Mouse (Mus musculus): Measurements from ENCODE around the gene Adam6b. TPM values are rescaled to one million over a fixed set of nuclear protein-coding genes. Genes with fewer than 3 reads are reported as not detected.
"Not testable (repeated sequence)": the region's sequence is repeated elsewhere in the genome, so short reads cannot be mapped to it uniquely, and the experiment has no call there.

Adam6b gene
- total RNA-seq (2021) = not detected
- long read RNA-seq, experiment 1 = 0 reads
- long read RNA-seq, experiment 2 = 0 reads

DNA sequence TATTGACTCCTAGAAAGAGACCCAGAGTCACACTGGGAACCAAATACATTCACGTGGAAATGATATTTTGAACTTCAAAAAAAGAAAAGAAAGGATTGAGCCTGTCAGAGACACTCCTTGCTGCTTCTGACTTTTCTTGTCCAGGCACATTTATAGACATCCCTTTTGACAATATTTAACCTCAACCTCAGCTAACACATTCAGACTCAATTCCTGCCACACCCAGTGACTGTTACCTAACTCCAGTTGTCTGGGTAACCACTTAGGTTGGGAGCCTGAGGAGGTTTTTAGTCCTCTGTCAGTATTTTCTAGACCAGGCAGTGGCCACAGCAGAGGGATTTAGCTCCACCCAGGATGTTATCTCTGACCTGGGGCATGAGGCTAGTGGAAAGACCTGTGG lies at the start of gene Adam6b:
Gene Adam6b, plus strand, starts transcription at position 301 of the 400 bp plus-strand sequence.
- DNase-seq; intact Hi-C loops (cut with DNase I; ENCODE audit: low total_unique reads): not testable (repeated sequence)

GRCm38 (mm10) chr12:113446061-113446460 lies 43.2 kb upstream of the Adam6b start:
- intact Hi-C loops (cut with DNase I; ENCODE audit: low total_unique reads) = no loop called here

DNA sequence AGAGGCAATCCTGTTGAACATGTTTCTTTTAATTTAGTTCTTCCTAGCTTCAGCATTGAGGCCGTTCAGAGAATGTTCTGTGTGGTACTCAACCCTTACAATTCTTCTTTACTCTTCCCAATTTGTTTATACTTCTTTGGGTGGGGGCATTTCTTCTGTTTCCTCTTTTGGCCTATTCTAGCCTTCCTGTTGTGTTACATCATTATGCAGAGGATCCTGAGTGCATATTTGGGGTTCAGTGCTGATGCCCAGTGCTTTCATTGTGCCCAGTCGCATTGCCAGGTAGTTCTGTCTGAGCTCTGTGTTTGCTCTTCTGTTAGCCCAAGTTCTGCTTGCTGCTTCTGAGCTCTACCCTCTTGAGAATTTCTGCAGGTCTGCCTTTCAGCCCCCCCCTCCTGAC lies 13.1 kb upstream of the Adam6b start:
- intact Hi-C loops (cut with DNase I; ENCODE audit: low total_unique reads) = no loop called here
- no peak for DNase-seq

More at GRCm38 (mm10) chr12:113446061-113446460, 43.2 kb upstream of the Adam6b start:
- no peak for DNase-seq

DNA sequence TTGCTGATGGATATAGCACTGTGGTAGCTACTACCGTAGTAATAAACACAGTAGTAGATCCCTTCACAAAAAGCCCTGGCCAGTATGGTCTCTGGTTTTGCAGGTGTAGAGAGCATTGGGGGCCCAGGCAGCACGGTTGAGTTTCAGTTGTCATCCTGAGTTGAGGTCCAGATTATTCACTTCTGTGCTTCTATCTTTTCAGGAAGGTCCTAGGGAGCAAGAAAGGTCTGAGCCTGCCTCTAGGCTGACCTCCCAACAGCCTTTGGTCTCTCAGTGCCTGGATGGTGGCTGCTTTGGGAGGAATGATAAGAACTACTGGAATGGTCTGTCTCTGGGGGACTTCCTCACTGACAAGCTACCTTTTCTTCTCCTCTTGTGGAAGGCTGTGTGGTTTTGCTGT lies 7.2 kb upstream of the Adam6b start:
- no peak for DNase-seq
- intact Hi-C loops (cut with DNase I; ENCODE audit: low total_unique reads) = no loop called here

DNA sequence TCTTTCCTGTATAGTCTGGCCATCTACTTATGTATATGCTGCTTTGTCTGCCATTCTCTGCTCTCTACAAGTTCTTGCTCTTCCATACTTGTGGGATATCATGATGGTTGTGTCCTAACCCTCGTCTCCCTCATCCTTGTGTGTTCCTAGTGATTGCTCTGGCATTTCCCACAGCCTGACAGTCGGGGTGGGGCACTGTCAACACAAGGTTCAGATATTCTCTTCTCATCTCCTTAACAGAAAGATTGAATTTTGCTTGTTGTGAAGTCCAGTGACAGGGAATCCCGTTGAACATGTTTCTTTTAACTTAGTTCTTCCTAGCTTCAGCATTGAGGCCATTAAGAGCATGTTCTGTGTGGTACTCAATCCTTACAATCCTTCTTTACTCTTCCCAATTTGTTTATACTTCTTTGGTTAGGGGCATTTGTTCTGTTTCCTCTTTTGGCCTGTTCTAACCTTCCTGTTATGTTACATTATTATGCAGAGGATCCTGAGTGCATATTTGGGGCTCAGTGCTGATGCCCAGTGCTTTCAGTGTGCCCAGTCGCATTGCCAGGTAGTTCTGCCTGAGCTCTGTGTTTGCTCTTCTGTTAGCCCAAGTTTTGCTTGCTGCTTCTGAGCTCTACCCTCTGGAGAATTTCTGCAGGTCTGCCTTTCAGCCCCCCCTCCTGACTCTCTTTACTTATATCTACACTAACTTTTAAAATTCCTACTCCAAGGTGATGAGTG lies 6.5 kb upstream of the Adam6b start:
- DNase-seq = no peak
- intact Hi-C loops (cut with DNase I; ENCODE audit: low total_unique reads) = no loop called here

DNA sequence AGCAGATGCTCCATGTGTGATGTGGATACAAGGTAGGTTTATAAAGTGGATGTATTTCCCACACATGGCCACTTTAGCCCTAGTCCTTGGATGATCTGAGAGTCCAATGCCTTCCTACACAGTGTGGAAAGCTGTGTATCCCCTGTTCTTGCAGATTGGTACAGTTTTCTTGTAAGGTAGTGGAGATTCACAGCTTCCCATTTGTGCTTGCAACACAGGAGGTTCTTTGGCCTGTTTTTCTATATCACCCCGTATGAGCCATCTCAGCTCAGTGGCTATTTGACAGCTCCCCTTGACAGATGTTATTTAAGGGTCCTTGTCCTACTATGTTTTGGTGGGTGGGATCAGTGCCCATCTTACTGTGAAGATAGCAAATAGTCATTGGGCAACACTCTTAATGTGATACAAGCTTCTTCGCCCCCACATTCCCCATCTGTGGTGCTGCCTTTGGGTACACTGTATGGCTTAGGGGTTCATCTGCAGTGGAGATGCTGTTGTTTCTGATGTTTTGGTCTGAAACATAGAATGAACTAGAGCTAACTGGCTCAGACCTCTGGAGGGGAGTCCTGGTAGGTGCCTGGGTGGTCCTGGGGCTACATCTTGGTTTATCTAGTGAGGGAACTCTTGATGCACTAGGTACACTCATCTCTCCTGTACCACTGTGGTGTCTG lies 5.7 kb upstream of the Adam6b start:
- intact Hi-C loops (cut with DNase I; ENCODE audit: low total_unique reads) = no loop called here
- no peak for DNase-seq

DNA sequence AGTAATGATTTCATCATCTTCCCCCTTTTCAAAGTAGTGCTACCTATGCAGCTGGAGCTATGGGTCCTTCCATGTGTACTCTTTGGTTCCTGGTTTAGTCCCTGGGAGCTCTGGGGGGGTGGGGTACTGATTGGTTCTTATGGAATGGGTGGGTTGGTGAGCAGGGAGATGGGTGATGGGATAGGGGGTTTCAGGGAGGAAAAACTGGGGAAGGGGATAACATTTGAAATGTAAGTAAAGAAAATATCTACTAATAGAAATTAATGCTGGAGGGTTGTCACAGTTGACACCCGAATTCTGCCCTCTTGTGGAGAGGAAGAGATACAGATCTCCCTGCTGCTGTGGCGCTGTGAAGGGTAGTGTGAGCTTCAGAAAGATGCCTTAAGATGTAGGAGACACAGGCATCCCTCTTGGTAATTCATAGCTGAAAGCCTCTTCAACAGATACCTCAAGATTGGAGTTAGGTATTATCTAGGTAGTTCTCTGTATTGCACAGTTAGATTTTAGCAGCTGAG lies 4.3 kb upstream of the Adam6b start:
- intact Hi-C loops (cut with DNase I; ENCODE audit: low total_unique reads) = no loop called here
- DNase-seq = no peak

DNA sequence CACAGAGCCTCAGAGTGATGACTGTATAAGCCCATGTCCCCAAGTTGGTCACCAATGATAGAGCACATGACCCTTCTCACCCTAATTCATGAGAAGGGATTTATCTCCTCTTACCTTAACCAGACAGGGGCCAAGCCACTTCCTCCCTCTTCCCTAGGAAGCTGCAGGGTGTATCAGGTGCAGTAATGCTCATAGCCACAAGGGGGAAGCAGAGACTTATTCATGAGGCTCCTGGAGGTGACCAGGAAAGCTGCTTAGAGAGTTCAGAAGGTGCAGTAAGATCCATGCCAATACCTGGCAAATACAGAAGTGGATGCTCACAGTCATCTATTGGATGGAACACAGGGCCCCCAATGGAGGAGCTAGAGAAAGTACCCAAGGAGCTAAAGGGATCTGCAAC lies 1.6 kb upstream of the Adam6b start:
- intact Hi-C loops (cut with DNase I; ENCODE audit: low total_unique reads) = not testable (repeated sequence)
- DNase-seq = peak; percentile 35

DNA sequence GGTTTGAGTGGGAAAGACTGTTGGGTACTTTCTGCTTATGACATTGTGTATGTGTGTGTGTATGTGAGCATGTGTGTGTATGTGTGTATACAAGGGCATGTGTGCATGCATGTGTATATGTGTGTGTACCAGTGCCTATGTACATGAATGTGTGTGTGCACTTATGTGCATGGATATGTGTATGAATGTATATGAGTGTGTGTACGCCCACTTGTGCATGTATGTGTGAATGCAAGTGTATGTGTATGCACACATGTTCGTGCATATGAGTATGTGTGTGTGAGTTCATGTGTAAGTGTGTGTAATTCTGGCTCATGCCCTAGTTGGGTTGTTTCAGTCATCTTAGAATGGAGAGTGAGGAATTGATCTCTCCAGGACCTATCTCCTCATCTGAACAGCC lies 36.6 kb downstream of the Adam6b start:
- DNase-seq = no peak
- intact Hi-C loops (cut with DNase I; ENCODE audit: low total_unique reads) = no loop called here

Other genes with a start within 250 kb of the Adam6b start
- gene Adam6a, start 54.4 kb downstream of the Adam6b start, total RNA-seq (2021) = not detected

Data from gastrocnemius, postnatal 14 days (tissue).